ENCODE assay signal across 29 mouse cellular contexts in the genomic region with DNA sequence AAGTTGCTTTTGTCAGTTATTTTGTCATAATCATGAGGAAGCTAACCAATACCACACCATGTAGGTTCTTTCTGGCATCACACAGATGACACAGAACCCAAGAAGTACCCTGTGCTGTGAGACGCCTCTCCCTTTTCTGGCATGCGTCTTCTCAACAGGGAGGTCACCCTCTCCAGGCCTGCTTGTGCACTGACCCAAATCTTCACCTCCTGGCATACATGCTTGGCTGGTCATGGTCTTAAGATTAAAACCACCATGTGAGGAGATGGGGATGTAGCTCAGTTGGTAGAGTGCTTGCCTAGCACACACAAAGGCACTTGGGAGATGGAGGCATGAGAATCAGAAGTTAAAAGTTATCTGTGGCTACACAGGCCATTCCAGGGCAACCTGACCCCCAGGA.
DNase-seq lines count a peak whose midpoint lies in the region; ATAC-seq lines count a peak whose summit lies in the region.
"Had no signal": no experiment of that assay in that cellular context is flagged by ENCODE, and none has a peak within 500 bp of the region (broad histone marks: within the 10 kb centered on the region; RNA-seq: fewer than 3 reads in every experiment).

No protein-coding gene starts in this region.

- no peak overlapping the region for H3K9ac ChIP-seq in hindbrain, embryonic 16.5 days (ENCODE audit: low read depth, low read length)
- H3K9ac ChIP-seq: embryonic facial prominence, embryonic 12.5 days; hindbrain, embryonic 15.5 days; limb, embryonic 13.5 days; liver, embryonic 14.5 days; neural tube, embryonic 12.5 days had no signal

- peaks cover 18% of the 10 kb centered on the region for H3K4me1 ChIP-seq in hindbrain, embryonic 10.5 days (replicated peaks)
- H3K4me1 ChIP-seq in hindbrain, embryonic 16.5 days (ENCODE audit: control insufficient read depth, insufficient read depth, low read depth, low read length) = no peaks in the 10 kb centered on the region
- H3K4me1 ChIP-seq in embryonic facial prominence, embryonic 10.5 days = peaks cover 24% of the 10 kb centered on the region
- H3K4me1 ChIP-seq: embryonic facial prominence, embryonic 12.5 days; hindbrain, embryonic 15.5 days had no signal

- no peak overlapping the region for H3K4me3 ChIP-seq in hindbrain, embryonic 10.5 days
- no peak overlapping the region for H3K4me3 ChIP-seq in hindbrain, embryonic 16.5 days (ENCODE audit: low read length)
- no peak overlapping the region for H3K4me3 ChIP-seq in embryonic facial prominence, embryonic 10.5 days
- H3K4me3 ChIP-seq: embryonic facial prominence, embryonic 12.5 days; hindbrain, embryonic 15.5 days; layer of hippocampus, adult 2 months; left cerebral cortex, adult 2 months; limb, embryonic 13.5 days; myocyte; neural tube, embryonic 12.5 days had no signal

- H3K27me3 ChIP-seq in hindbrain, embryonic 10.5 days (ENCODE audit: insufficient read depth, poor library complexity, severe bottlenecking) = no peaks in the 10 kb centered on the region
- H3K27me3 ChIP-seq in hindbrain, embryonic 16.5 days (replicated peaks; ENCODE audit: control insufficient read depth, insufficient read depth, low read length) = no peaks in the 10 kb centered on the region
- H3K27me3 ChIP-seq in embryonic facial prominence, embryonic 10.5 days (replicated peaks; ENCODE audit: low read depth, poor library complexity, severe bottlenecking) = no peaks in the 10 kb centered on the region
- H3K27me3 ChIP-seq: embryonic facial prominence, embryonic 12.5 days; hindbrain, embryonic 15.5 days; limb, embryonic 13.5 days; neural tube, embryonic 12.5 days had no signal

- peak overlapping the region; percentile 50 for H3K27ac ChIP-seq in hindbrain, embryonic 10.5 days
- no peak overlapping the region for H3K27ac ChIP-seq in hindbrain, embryonic 16.5 days (ENCODE audit: low read depth, low read length)
- peak overlapping the region; percentile 65; the same call in 1 of the 2 replicates for H3K27ac ChIP-seq in embryonic facial prominence, embryonic 10.5 days (replicated peaks)
- H3K27ac ChIP-seq: hindbrain, embryonic 15.5 days; layer of hippocampus, adult 2 months; left cerebral cortex, adult 2 months; liver, embryonic 14.5 days; neural tube, embryonic 12.5 days had no signal

- no peaks in the 10 kb centered on the region for H3K9me3 ChIP-seq in hindbrain, embryonic 10.5 days
- no peaks in the 10 kb centered on the region for H3K9me3 ChIP-seq in hindbrain, embryonic 16.5 days (ENCODE audit: control insufficient read depth, low read length)
- peaks cover 4% of the 10 kb centered on the region; the same call in 1 of the 2 replicates for H3K9me3 ChIP-seq in embryonic facial prominence, embryonic 10.5 days
- H3K9me3 ChIP-seq: embryonic facial prominence, embryonic 12.5 days; hindbrain, embryonic 15.5 days; limb, embryonic 13.5 days; neural tube, embryonic 12.5 days had no signal

- no peaks in the 10 kb centered on the region for H3K36me3 ChIP-seq in hindbrain, embryonic 10.5 days
- no peaks in the 10 kb centered on the region for H3K36me3 ChIP-seq in hindbrain, embryonic 16.5 days (ENCODE audit: control insufficient read depth, insufficient read depth, low read length)
- peaks cover 9% of the 10 kb centered on the region; the same call in 1 of the 2 replicates for H3K36me3 ChIP-seq in embryonic facial prominence, embryonic 10.5 days (replicated peaks)
- H3K36me3 ChIP-seq: embryonic facial prominence, embryonic 12.5 days; hindbrain, embryonic 15.5 days; neural tube, embryonic 12.5 days had no signal

- H3K4me2 ChIP-seq in hindbrain, embryonic 16.5 days (ENCODE audit: low read length) = no peak overlapping the region
- H3K4me2 ChIP-seq: embryonic facial prominence, embryonic 12.5 days; hindbrain, embryonic 15.5 days; limb, embryonic 13.5 days; midbrain, embryonic 11.5 days; neural tube, embryonic 12.5 days had no signal

- no peak for ATAC-seq in hindbrain, embryonic 16.5 days
- ATAC-seq: forebrain, embryonic 14.5 days; intestine, postnatal 0 days had no signal

- DNase-seq in hindbrain, embryonic 10.5 days (ENCODE audit: low spot score) = no peak
- peak; percentile 75 to 85 for DNase-seq in kidney, adult 8-10 months
- no peak for DNase-seq in kidney, postnatal 10 days
- DNase-seq in embryonic facial prominence, embryonic 10.5 days (ENCODE audit: low spot score) = no peak
- peak; percentile 86 for DNase-seq in kidney, adult 9 months
- DNase-seq in adrenal gland, postnatal 4 days (ENCODE audit: low spot score in 2 of 2) = no peak
- no peak for DNase-seq in gastrocnemius, postnatal 25 days
- DNase-seq: adrenal gland, adult 2 months; B cell, adult 2 months; cerebellum, adult 9-10 months; cerebellum, postnatal 36 days; gastrocnemius, postnatal 14 days; heart, adult 11 months; lung, adult 2 months; right cerebral cortex, adult 18-20 months; spleen, adult 18-20 months; thymus, postnatal 14 days had no signal

- 66% methylated on average over 2 of the region's 2 CpGs for WGBS in hindbrain, embryonic 10.5 days
- 89% methylated on average over 2 of the region's 2 CpGs for WGBS in hindbrain, embryonic 16.5 days
- WGBS in embryonic facial prominence, embryonic 10.5 days = 81% methylated on average over 2 of the region's 2 CpGs

Comparison
In these comparisons a context has a peak if more than half of its experiments do, and no peak if none do; other contexts are left out.
1. DNase-seq: peak in kidney, adult 8-10 months (2 of 2) and kidney, adult 9 months (single experiment); none in hindbrain, embryonic 10.5 days (single experiment), kidney, postnatal 10 days (single experiment), embryonic facial prominence, embryonic 10.5 days (single experiment), adrenal gland, postnatal 4 days (0 of 2) and gastrocnemius, postnatal 25 days (single experiment).